Mouse (Mus musculus) heart, adult 2 months (tissue): ENCODE measurements around the gene Map2.

ENCODE experiments used
- EP300 ChIP-seq: fragments of 200-500 bp; IDR thresholded peaks from 2 replicates; pipeline ENCODE4 v1.6.1; 2011; ENCODE audit warnings: low read depth, low read length, control low read depth; ENCODE audit not compliant: insufficient read depth
- POLR2A ChIP-seq: fragments of 200-500 bp; IDR thresholded peaks from 2 replicates; pipeline ENCODE4 v1.6.1; 2011; ENCODE audit warnings: mild to moderate bottlenecking, low read depth, low read length, control low read depth; ENCODE audit not compliant: insufficient read depth

DNA sequence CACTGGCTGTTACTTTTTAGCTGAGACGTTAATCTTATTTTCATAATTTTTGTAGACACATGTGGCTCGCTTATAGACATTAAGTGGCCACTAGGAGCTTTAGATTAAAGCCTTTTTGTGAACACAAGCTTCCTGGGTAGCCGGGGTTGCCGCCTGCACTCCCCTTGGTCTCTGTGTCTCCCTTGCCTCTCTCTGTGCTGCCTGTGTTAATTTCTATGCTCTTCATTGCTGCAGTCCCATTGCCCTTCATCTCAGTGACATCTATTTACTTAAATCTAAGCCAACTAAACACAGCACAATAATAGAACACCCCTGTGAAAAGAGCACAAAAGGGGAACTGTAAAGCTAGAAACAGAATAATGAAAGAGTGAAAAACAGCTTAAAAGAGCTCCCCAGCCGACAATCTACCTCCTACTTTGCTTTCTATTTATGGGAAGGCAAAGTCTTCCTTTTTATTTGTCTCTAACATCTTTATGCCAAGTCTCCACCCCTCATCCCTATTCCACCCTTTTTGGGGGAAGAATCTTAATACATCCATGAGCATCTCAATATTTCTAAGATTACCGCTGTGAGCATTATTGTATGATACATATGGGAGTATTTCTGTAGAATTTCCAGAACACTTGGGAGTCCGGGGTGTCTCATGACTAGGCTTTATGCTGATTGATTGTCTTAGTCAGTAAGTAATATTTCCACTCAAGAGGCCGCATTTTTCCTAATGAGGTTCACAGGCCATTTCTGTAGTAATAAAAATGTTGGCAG lies 173.5 kb downstream of the Map2 start:
- TF ChIP-seq POLR2A (no peak), EP300 (no peak)
